Mouse (Mus musculus) testis, adult 2 months (tissue): ENCODE results near the gene Prkce. TPM values are rescaled to one million over a fixed set of nuclear protein-coding genes. Genes with fewer than 3 reads are reported as not detected.

Experiments
- H3K27ac ChIP-seq: fragments of 200-500 bp; 2 replicates; pipeline ENCODE4 v1.5.1; 2012; ENCODE audit warnings: low read depth, low read length; ENCODE audit not compliant: control insufficient read depth, insufficient read depth
- H3K27me3 ChIP-seq: fragments of 200-500 bp; 2 replicates; pipeline ENCODE4 v1.6.1; 2012; ENCODE audit warnings: mild to moderate bottlenecking, low read length, moderate library complexity; ENCODE audit not compliant: control insufficient read depth, insufficient read depth
- H3K36me3 ChIP-seq: fragments of 200-500 bp; 2 replicates; pipeline ENCODE4 v1.6.1; 2012; ENCODE audit warnings: mild to moderate bottlenecking, low read length; ENCODE audit not compliant: control insufficient read depth, insufficient read depth
- H3K4me1 ChIP-seq: fragments of 200-500 bp; 2 replicates; pipeline ENCODE4 v1.6.1; 2012; ENCODE audit warnings: low read length; ENCODE audit not compliant: control insufficient read depth, insufficient read depth
- H3K4me3 ChIP-seq: fragments of 200-500 bp; 2 replicates; pipeline ENCODE4 v1.5.1; 2012; ENCODE audit warnings: low read depth, mild to moderate bottlenecking, low read length, moderate library complexity, mixed read lengths; ENCODE audit not compliant: control insufficient read depth
- CTCF ChIP-seq: fragments of 200-500 bp; IDR thresholded peaks from 2 replicates; pipeline ENCODE4 v1.5.1; 2012; ENCODE audit warnings: low read depth, mild to moderate bottlenecking, inconsistent platforms, low read length, moderate library complexity; ENCODE audit not compliant: control insufficient read depth, insufficient read depth, insufficient replicate concordance
- POLR2A ChIP-seq: fragments of 200-500 bp; IDR thresholded peaks from 2 replicates; pipeline ENCODE4 v1.6.1; 2012; ENCODE audit warnings: low read depth, mild to moderate bottlenecking, inconsistent platforms, low read length, moderate library complexity; ENCODE audit not compliant: control insufficient read depth
- polyA plus RNA-seq: library from polyadenylated mRNA; depleted of rRNA; stranded (reverse); fragments of >200 nt; gene quantifications from 2 replicates; pipeline ENCODE4 v1.2.3, GENCODE M21; 2012

The Prkce gene
- polyA plus RNA-seq, 1 experiment, result 1.2 TPM

DNA sequence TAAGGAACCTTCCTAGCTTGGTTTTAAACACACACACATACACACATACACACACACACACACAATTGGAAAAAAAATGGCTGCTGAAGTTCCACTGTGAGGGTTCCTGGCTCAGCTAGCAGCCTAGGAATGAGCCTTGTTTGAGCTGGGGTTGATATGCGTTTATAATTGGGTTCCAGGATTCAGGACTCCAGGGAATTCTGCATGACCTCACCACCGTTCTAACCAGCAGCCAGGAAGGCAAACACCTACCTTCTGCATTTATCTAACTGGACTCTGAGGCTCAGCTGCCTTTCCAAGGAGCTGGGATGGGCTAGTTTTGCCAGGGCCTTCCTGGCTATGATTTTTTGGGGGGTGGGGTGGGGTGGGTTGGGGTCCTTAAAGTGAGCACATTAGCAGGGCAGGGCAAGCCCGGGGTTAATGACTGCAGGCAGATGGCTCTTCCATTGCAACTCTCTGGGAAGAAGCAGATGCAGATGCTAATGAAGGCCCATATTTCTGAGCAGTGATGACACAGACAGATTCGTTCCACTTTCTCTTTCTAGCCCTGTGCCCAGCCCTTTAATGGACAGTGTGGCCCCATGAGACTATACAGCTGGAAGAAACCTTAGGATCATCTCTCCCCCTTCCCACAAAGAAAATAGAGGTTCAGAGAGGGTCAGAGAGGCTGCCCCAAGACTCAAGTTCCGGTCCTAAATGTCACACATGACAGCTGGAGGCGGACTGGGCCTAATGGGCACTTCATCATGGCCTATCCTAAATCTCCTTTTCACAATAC is 156.5 kb downstream of the Prkce start:
- no peaks in the 10 kb centered on the region for H3K36me3 ChIP-seq
- TF ChIP-seq CTCF, result no peak
- TF ChIP-seq POLR2A, result no peak
- no peak overlapping the region for H3K4me3 ChIP-seq
- no peaks in the 10 kb centered on the region for H3K27me3 ChIP-seq
- no peak overlapping the region for H3K27ac ChIP-seq
- no peaks in the 10 kb centered on the region for H3K4me1 ChIP-seq

DNA sequence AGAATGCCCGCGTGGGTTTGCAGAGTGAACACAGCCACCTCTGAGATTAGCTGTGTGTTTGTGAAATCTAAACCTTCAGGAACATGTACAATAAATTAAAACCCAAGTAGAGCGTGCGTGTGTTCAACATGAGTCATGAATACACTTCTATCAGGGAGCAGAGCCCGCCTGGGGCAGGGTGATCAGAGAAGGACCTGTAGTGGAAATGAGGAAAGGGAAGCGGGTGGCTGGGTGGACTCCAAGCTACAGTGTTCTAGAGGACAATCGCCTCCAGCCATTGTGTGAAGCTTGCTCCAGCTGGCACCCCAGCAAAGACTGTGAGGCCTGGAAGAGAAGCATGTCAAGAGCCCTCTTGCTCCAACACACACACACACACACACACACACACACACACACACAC is 157.2 kb downstream of the Prkce start:
- TF ChIP-seq POLR2A, result no peak
- no peak for TF ChIP-seq CTCF
- Histone ChIP-seq H3K4me3 (no peak overlapping the region), H3K36me3 (no peaks in the 10 kb centered on the region), H3K27ac (no peak overlapping the region), H3K27me3 (no peaks in the 10 kb centered on the region), H3K4me1 (no peaks in the 10 kb centered on the region)

DNA sequence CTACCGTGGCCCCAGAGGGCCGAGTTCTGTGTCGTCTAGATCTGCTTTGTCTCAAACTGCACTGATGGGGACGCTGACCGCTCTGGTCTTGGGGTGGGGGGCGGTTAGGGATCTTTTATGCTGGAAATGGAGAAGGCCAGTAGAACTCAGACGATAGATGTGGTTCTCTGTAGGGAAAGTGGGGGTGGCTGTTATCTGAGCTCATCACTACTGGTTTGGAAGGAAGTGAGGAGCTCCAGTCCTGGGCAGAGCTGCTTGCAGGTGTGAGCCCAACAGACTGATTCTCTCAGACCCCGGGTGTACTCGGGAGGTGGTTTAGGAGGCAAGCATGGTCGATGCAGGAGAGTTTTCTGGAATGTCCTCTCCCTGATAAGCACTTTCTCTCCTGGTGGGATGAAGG is 157.7 kb downstream of the Prkce start:
- Histone ChIP-seq H3K27ac (no peak overlapping the region), H3K36me3 (no peaks in the 10 kb centered on the region), H3K4me1 (no peaks in the 10 kb centered on the region; the same call in 1 of the 2 replicates), H3K27me3 (no peaks in the 10 kb centered on the region), H3K4me3 (no peak overlapping the region)
- no peak for TF ChIP-seq CTCF
- TF ChIP-seq POLR2A, result no peak

DNA sequence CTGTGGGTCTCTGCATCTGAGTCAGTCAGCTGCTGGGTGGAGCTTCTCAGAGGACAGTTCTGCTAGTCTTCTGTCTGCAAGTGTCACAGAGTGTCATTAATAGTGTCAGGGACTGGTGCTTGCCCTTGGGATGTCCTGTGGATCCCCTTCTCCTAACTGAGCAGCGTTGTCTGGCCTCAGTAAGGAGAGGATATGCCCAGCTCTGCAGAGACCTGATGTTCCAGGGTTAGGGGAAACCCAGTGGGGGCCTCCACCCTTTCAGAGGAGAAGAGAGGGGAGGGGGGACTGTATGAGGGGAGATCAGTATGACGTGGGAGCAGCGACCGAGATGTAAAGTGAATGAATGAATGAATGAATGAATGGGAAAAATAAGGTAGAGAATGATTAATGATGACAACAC is 160.4 kb downstream of the Prkce start:
- TF ChIP-seq CTCF (no peak), POLR2A (no peak)
- H3K4me1 ChIP-seq, result no peaks in the 10 kb centered on the region; the same call in 1 of the 2 replicates
- no peak overlapping the region for H3K27ac ChIP-seq
- H3K4me3 ChIP-seq, result no peak overlapping the region
- H3K36me3 ChIP-seq, result no peaks in the 10 kb centered on the region
- no peaks in the 10 kb centered on the region for H3K27me3 ChIP-seq

DNA sequence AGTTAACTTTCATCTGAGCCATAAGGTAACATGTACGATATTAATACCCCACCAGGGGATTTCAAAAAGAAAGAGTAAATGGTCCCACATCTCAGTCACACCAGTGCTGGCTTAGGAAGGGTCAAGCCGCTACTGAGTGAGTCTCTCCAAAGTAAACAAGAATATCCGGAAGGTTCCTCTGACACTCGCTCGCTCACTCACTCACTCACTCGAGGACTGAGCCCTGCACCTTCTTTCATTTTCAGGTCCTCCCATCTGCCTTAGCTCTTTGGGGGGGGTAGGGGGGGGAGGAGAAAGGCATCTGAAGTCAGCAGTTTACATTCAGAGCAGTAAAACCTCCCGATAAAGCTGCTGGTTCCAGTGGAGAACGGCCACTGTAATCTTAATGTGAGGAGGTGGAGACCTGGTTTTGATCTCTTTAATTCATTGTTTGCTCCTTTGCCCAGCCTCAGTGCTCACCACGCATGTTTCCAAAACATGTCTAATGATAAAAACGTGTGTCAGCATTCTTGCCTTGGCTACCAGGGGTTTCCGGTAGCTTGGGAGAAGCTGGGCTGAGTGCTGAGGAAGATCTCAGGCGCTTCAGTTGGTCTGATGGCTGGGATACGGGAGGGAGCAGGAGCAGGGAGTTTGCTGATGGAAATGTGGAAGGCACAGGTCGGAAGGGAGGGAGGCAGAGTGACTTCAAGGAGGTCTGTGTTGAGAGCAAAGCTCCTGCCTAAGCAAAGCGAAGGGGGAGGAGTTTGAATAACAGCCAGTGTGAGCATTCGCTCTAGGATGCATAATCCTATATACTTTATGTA is 161.9 kb downstream of the Prkce start:
- no peaks in the 10 kb centered on the region for H3K36me3 ChIP-seq
- TF ChIP-seq POLR2A (no peak), CTCF (no peak)
- no peak overlapping the region for H3K4me3 ChIP-seq
- H3K27me3 ChIP-seq, result no peaks in the 10 kb centered on the region
- H3K27ac ChIP-seq, result no peak overlapping the region
- H3K4me1 ChIP-seq, result no peaks in the 10 kb centered on the region; the same call in 1 of the 2 replicates

DNA sequence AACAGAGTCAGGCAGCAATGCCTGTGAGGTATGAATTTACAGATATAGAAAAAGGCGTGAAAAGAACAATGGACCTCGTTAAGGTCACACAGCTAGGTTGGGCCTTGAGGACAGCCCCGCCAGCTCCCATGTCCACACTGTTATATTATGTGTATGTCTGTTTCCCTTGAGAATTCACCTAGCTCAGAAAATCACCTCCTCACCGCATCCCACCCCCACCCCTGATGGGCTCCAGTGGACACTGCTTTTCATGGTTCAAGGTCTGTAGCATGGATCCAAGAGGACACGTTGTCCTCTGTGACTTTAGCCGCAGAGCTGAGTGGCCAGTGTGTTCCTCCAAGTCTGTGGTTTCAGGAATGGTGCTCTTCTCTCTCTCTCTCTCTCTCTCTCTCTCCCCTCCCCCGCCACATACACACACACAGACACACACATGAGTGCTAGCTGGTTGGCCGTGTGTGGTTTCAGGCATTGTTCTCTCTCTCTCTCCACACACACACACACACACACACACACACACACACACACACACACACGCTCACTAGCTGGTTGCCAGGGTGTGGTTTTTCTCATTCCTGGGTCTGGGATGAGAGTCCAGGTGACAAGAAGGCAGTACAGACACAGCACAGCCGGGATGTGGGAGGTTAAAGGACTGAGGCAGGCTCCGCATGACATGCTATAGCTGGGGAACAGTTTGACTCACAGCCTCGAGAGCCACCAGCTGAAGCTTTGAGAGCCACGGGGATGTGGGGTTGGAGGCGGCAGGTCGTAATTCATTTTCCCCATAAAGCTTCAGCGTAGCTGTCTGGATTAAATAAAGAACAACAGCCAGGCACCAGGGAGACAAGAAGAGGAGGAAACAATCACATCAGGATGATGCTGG is 162.7 kb downstream of the Prkce start:
- Histone ChIP-seq H3K36me3 (no peaks in the 10 kb centered on the region), H3K4me1 (no peaks in the 10 kb centered on the region; the same call in 1 of the 2 replicates), H3K27me3 (no peaks in the 10 kb centered on the region), H3K4me3 (no peak overlapping the region), H3K27ac (no peak overlapping the region)
- TF ChIP-seq CTCF (no peak), POLR2A (no peak)

DNA sequence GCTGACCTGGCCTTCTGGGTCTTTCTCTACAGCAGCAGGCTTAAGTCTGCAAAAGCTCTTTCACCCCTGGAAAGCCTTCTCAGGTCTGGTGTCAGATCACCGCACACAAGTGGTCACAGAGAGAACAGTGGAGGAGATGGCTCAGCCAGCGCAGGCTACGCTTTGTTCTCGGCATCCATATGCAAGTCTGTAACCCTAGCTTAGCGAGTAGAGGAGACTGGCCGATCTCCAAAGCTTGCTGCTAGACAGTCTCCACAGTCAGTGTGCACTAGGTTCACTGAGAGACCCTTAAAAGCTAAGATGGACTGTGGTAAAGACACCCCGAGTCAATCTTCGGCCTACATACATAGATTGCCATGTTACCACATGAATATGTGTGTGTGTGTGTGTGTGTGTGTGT is 164.2 kb downstream of the Prkce start:
- H3K27me3 ChIP-seq, result no peaks in the 10 kb centered on the region
- H3K27ac ChIP-seq, result no peak overlapping the region

More for the DNA sequence above, 164.2 kb downstream of the Prkce start:
- Histone ChIP-seq H3K4me1 (no peaks in the 10 kb centered on the region; the same call in 1 of the 2 replicates), H3K4me3 (no peak overlapping the region), H3K36me3 (no peaks in the 10 kb centered on the region)
- no peak for TF ChIP-seq CTCF
- no peak for TF ChIP-seq POLR2A
